Mouse (Mus musculus) CH12.LX (cell line): ENCODE results near the gene Nr2c2ap.

Source experiments
- CTCF ChIP-seq, 2 experiments: IDR thresholded peaks in 1 of 2; conservative IDR thresholded peaks in 1 of 2; 2 replicates each; pipeline ENCODE4 v1.5.1; 2011 to 2012; ENCODE audit warnings: low read depth in 2 of 2, low read length in 2 of 2, improper control_type of control experiment in 1 of 2, inconsistent platforms in 1 of 2, mild to moderate bottlenecking in 1 of 2, moderate library complexity in 1 of 2
- ELF1 ChIP-seq: IDR thresholded peaks from 2 replicates; pipeline ENCODE4 v1.6.1; 2014; ENCODE audit warnings: low read depth, mild to moderate bottlenecking, inconsistent platforms, low read length, improper control_type of control experiment
- JUND ChIP-seq: conservative IDR thresholded peaks from 2 replicates; pipeline ENCODE4 v1.6.1; 2011; ENCODE audit warnings: low read depth, low read length, improper control_type of control experiment
- KAT2A ChIP-seq: IDR thresholded peaks from 2 replicates; pipeline ENCODE4 v1.6.1; 2012; ENCODE audit warnings: low read length, improper control_type of control experiment, inconsistent platforms; ENCODE audit not compliant: insufficient replicate concordance
- MAFK ChIP-seq: IDR thresholded peaks from 2 replicates; pipeline ENCODE4 v1.6.1; 2011; ENCODE audit warnings: low read length, improper control_type of control experiment; ENCODE audit not compliant: insufficient replicate concordance
- MEF2A ChIP-seq: IDR thresholded peaks from 2 replicates; pipeline ENCODE4 v1.6.1; 2014; ENCODE audit warnings: low read depth, mild to moderate bottlenecking, inconsistent platforms, low read length, improper control_type of control experiment, borderline replicate concordance
- MYC ChIP-seq: IDR thresholded peaks from 2 replicates; pipeline ENCODE4 v1.6.1; 2011; ENCODE audit warnings: low read depth, mild to moderate bottlenecking, improper control_type of control experiment, low read length
- NELFE ChIP-seq: IDR thresholded peaks from 2 replicates; pipeline ENCODE4 v1.6.1; 2011; ENCODE audit warnings: low read depth, low read length, improper control_type of control experiment
- POLR2A ChIP-seq: IDR thresholded peaks from 2 replicates; pipeline ENCODE4 v1.6.1; 2011; ENCODE audit warnings: low read depth, mild to moderate bottlenecking, improper control_type of control experiment, low read length
- RAD21 ChIP-seq: IDR thresholded peaks from 2 replicates; pipeline ENCODE4 v1.6.1; 2011; ENCODE audit warnings: low read depth, mild to moderate bottlenecking, low read length, improper control_type of control experiment, moderate library complexity
- RCOR1 ChIP-seq: conservative IDR thresholded peaks from 2 replicates; pipeline ENCODE4 v1.6.1; 2012; ENCODE audit warnings: low read depth, mild to moderate bottlenecking, inconsistent platforms, low read length, improper control_type of control experiment
- USF1 ChIP-seq: IDR thresholded peaks from 2 replicates; pipeline ENCODE4 v1.6.1; 2014; ENCODE audit warnings: low read depth, mild to moderate bottlenecking, inconsistent platforms, low read length, improper control_type of control experiment

GRCm38 (mm10) chr8:70087237-70087636, 43.9 kb upstream of the Nr2c2ap start:
- no peak for TF ChIP-seq MYC
- no peak for TF ChIP-seq ELF1
- no peak for TF ChIP-seq MEF2A
- TF ChIP-seq CTCF (conservative IDR thresholded peaks at IDR 0.05 in 1 of 2, IDR thresholded peaks at IDR 0.05 in 1 of 2; ENCODE audit: low read depth in 2 of 2, low read length in 2 of 2): no peak
- no peak for TF ChIP-seq KAT2A
- no peak for TF ChIP-seq RAD21
- TF ChIP-seq MAFK: no peak
- no peak for TF ChIP-seq RCOR1
- TF ChIP-seq USF1: no peak
- no peak for TF ChIP-seq NELFE
- no peak for TF ChIP-seq POLR2A
- TF ChIP-seq JUND: no peak
